Mouse (Mus musculus): Measurements from ENCODE around the gene Cadm2.

GRCm38 (mm10) chr16:66769545-66769944 lies 851.2 kb downstream of the Cadm2 start:
- no peak for TF ChIP-seq GATA1 (IDR thresholded peaks at IDR 0.05; ENCODE audit: borderline replicate concordance, low read length)
- no peak for TF ChIP-seq FLI1 (IDR thresholded peaks at IDR 0.05; ENCODE audit: low read length)
